Mouse (Mus musculus) adrenal gland (tissue): ENCODE measurements at regions not wholly inside any gene's neighbourhood (a gene's known extent, or its start where the extent isn't known, plus 50 kb on each side); places are given as distances from the start of the nearest gene placed in this dataset.

ENCODE experiments used
- intact Hi-C: fragments of 180-260 bp; cut with DNase I; formaldehyde crosslinking; loops from one replicate; pipeline ENCODE4 v1.15.1; 2025

DNA sequence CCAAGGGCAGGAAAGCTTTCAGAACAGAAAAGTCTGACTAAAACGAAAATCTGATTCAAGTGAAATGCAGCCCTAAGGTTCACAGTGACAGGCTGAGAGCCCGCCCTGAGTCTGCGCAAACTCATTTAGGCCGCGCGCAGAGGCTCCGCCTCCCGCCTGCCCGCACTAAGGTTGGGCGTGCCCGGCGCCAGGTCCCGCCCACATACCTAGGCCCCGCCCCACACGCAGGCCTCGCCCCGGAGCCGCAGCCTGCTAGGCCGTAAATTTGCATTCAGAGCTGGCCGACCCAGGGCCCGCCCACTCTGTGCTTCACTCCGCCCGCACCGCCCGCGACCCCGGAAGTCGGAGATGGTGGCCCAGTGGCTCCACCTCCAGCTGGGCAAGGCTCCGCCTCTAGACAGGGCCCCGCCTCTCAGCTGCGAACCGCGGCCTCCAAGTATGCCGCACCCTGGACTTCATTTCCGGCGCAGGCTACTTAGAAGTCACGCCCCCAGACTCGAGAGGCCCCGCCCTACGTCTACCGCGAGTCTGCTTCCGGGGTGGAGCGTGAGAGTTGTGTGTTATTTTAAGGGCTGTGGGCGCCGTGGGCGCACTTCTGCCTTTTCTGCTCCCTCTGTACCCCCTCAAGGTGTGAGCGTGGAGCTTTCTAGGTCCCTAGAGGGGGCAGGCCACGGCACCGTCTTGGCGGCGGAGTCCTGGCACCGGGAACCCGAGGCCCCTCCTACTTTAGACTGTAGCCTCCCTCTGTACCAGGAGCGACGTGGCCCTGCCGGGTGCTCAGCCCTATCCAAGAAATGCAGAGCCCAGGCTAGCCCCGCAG is 52.3 kb upstream of the Wnt7b start:
- intact Hi-C loops: no loop called here

DNA sequence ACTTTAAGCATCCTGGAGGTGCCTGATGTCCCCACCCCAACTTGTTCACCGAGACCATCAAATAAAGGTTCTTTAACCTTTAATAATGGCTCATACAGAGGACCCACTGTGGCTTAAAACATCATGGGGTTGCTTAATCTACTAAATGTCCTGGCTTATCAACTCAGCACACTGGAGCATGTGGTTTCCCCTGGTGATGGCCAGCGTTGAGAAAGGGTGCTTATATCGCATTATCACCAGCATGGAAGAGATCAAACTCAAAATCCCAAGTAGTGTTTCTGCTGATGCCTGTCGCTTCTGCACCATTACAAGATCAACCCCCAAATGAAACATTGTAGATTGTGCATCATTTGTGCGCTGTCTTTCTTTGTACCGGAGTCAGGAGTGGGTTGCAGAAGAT is 53.2 kb upstream of the Wnt7b start:
- intact Hi-C loops: no loop called here

GRCm38 (mm10) chr15:85639566-85639965 is 57.3 kb upstream of the Wnt7b start:
- intact Hi-C loops: no loop called here

DNA sequence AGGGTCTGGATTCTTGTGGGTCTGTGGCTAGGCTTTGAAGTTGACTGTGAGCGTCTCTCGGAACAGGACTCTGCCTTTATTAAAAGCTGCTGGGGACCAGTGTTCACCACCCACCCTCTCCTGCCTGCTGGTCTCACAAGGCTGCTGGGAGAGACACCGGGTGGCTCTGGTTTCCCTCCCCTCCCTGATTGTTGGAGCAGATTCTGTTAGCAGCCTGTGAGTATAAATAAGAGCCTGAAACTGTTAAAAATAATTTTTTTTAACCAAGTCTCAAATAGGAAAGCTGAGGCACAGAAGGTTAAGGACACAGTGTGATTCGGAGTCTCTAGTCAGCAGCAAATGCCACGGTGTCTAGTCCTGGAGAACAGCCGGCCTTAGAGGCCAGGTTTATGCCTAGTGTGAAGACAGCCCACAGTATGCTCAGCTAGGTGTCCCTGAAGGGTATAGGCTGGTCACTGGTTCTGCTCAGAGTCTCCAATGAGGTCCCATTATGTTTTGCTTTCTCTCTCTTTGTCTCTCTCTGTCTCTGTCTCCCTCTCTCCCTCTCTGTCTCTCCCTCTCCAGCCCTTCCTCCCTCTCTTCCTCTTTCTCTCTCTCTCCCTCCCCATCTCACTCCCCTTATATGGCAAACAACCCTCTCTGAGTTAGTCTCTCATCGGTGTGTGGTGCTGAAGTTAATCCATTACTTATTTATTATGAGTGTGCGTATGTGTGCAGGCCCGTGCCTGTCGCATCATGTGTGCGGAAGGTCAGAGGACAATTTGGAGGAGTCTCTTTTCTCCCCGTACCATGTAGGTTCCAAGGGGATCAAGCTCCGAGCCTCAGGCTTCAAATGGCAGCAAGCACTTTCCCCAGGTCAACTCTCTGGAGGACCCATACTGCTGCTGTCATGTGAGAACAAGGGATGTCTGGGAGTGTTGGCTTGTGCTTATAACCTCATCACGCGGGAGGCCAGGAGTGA is 59.1 kb upstream of the Wnt7b start:
- intact Hi-C loops: no loop called here

GRCm38 (mm10) chr15:85645396-85645795 is 63.1 kb upstream of the Wnt7b start:
- intact Hi-C loops: no loop called here

DNA sequence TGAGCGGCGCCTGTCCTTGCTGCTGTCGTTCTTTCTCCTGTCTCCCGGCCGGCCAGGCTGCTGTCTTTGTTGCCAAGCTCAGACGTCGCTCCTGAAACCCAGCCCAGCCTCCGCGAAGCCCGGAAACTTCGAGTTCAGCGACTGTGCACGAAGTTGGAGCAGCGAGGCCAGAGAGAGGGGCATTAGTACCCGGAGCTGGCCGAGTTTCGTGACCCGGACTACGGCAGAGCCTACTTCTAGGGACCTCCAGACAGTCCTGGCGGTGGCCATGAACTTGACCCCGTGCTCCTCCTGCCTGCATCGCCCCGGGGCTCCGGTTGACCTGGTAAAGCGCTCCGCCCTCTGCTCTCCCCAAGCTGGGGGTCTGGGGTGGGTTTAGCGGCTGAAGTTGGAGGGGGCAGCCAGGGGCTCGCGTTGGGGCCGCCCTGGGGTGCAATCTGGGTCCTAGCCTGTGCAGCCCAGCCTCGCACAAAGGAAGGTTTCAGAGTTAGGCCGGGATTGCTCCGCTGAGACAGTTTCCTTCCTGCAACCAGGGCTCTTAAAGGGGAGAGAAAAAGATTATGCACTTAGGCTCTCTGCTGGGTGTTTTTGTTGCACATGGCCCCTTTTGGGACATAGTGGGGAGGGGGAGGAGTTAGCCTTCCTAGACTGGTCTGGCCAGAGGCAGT is 63.8 kb upstream of the Wnt7b start:
- intact Hi-C loops: no loop called here

DNA sequence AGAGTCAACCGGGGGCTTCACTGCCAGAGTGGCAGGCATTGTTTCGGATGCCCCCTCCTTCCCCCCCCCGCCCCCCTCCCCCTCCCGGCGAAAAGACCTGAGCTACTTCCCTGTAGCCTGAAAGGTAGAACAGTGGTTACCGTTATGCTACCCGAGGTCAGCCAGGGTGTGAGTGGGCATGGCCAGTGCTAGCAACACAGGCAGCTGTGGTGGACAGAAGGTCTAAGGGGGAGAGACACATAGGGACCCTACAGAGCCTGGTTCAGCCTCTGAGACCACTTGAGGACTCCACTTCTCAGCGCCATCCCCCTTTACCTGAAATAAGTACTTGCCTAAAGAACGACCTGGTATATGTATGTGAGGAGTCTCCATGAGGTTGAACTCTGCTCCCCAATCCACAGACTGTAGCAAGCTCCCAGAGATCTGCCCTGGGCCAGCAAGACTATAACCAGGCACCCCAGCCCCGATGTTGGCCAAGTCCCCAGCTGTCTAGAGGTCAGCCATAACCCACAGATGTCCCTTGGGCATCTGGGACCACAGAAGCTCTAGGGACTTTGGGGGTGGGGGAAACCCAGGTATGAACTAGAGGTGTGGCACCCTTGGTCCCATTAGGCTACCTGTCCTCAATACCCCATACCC is 64.5 kb upstream of the Wnt7b start:
- intact Hi-C loops: no loop called here

DNA sequence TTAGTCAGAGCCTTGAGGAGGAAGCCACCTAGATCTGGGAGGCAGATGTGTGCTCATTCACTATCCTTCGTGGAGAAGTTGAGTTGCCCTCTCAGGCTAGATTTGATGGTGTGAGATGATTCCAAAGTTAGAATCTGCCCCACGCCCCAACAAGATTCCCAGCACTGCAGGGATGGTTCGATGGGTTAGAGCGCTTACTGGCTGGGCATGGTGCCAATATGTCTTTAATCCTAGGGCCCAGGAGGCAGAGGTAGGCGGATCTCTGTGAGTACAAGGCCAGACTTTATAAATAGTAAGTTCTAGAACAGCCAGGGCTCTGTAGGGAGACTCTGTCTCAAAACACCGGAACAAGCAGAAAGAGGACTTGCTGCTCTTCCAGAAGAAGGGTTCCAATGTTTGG is 65.3 kb upstream of the Wnt7b start:
- intact Hi-C loops: no loop called here

DNA sequence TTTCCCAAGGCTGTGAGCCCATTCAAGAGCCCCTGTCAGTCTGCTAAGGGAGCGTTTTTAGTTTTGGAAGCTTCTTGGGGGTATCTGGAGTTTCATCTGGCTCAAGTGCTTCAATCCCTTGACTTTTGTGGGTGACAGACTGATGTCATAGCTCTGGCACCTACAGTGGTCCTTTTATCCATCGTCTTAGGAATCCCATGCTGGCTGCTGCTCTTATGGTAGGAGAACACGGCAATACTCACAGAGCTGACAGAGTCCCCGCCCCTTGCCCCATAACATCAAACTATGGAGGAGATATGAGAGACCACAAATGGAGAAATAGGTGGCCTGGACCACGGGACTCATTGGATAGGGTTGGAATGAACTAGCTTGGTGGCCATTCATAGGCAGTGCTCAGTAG is 68.0 kb upstream of the Wnt7b start:
- intact Hi-C loops: loop anchor here (10.0 kb wide), 1 partner anchor 55 kb away; no protein-coding TSS in a partner anchor

DNA sequence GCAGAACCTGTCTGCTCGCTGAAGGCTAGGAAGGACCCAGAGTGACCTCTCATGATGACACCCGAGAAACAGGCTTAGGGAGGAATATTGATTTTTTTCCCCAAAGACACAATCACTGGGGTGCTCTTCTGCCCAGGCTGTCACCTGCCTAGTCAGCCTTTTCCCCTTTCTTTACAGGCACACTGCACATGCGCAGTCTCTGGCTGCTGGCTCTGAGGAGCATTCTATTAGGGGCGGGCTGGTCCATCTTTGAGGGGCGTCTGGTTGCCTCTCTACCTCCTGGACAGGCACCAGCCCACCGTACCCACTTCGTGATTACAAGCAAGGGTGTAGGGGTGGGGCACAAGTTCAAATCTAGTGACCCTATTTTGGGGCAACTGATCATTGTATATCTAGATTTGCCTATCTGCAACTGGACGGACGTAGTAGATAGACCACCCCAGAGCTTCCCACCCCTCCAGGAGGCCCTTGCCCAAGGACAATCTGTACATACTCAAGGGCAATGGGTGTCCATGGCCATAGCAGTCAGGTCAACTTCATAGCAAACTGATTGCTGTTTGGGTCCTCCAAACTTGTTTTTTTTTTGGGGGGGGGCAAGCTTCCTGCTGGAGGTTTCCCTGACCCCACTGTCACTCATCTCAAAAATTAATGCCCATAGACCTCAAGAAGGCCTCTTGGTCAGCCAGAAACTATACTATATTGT is 69.6 kb upstream of the Wnt7b start:
- intact Hi-C loops: loop anchor here (10.0 kb wide), 1 partner anchor 53 kb away; no protein-coding TSS in a partner anchor

DNA sequence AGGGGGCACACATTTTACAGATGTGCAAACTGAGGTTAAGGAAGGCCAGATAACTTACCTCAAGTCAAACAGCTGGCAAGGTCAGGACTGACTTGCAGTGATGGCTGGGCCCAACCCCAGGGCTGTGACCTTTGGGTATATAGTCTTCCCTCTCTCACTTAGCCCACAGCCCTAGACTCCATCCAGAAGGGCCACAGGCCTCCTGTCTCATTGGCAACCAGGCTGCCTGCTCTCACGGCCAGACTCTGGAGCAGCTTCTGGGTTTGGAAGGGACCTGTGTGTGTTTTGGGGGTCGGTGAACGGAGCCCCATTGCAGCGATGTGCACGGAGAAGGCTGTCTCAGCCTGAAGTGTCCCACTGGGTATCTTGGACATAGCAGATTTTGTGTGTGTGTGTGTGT is 70.2 kb upstream of the Wnt7b start:
- intact Hi-C loops: loop anchor here (10.0 kb wide), 1 partner anchor 52 kb away; no protein-coding TSS in a partner anchor

DNA sequence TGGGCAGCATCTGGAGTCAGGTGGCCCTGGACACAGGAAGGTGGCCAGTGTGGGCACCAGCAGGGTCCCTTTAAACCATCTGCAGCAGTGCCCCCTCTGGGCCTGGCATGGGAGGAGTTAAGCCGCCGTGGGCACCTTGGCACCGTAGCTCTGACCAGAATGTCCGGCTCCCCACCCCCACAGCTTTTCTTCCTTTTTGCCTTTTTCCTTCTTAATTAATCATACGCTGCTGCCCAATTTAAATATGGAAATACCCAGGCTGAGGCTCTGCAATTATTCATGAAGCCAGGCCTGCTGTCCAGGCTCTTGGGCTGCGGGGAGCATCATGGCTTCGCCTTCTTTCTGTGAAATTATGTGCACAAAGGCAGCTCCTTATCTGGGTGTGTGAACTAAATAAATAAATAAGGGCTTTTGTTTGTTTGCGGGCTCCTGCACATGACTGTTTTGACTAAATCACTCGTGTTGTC is 70.6 kb upstream of the Wnt7b start:
- intact Hi-C loops: loop anchor here (10.0 kb wide), 1 partner anchor 52 kb away; no protein-coding TSS in a partner anchor

DNA sequence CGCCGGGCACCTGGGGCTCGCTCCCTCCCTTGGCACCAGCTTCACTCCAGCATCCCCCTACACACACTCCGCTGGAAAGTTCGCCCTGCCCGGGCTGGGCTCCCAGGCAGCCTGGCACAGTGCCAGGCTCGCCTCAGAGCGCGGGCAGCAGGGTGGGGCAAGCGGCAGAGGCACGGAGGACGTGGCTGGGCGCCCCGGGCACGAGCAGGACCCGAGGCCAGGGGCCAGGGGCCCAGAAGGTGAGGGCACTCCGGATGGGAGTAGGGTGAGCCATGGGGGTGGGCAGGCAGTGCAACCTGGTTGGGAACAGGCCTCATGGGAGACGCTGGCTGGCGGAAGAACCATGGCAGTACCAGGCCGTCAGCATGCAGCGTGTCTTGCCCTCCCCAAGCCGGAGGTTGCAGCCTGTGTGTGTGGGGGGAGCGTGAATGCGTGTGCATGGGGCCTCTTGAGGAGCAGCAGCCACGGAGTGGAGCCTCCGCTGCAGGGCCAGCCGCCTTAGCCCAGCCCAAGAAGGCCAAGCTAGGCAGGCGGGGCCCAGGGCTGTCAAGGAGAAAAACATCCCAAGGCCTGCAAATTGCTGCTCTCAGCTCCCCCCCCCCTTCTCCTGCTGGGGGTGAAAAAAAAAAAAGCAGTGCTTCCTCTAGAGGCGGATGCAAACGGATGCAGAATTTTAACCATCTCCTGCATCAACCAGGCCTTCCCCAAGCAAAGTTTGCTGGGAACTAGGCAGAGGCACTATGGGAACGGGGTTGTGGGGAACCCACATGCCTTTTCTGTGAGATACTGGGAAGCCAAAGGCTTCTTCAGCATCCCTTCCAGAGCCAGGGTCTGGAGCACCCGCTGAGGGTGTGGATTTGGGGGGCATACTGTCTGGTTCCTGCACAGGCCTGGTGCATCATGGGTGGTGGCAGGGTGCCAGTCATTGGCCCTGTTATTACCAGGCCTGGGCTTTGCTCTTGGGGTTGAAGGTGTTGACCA is 71.4 kb upstream of the Wnt7b start:
- intact Hi-C loops: loop anchor here (10.0 kb wide), 1 partner anchor 51 kb away; no protein-coding TSS in a partner anchor

- intact Hi-C loops: loop anchor here (10.0 kb wide), 1 partner anchor 50 kb away; no protein-coding TSS in a partner anchor
These were observed 72.5 kb upstream of the Wnt7b start for GRCm38 (mm10) chr15:85654791-85655190.

DNA sequence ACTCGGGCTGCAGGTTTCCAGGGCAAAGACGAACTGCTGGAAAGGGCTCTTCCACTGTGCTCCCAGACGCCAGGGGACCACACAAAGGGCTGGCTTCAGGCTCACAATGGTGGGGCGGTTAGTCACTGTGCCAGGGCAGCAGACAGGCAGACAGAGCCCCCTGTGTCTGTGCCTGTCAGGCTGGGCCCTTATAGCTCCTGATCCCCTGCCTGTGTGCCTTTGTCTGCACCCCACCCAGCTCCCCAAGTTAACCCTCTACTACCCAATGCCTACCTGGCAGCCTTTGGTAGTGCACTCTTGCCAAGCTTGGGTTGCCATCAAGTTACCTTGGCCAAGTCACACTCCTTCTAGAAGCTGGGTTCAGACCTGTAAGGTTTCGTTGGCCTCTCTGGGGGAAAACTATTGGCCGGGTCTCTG is 73.5 kb upstream of the Wnt7b start:
- intact Hi-C loops: loop anchor here (10.0 kb wide), 1 partner anchor 49 kb away; no protein-coding TSS in a partner anchor

DNA sequence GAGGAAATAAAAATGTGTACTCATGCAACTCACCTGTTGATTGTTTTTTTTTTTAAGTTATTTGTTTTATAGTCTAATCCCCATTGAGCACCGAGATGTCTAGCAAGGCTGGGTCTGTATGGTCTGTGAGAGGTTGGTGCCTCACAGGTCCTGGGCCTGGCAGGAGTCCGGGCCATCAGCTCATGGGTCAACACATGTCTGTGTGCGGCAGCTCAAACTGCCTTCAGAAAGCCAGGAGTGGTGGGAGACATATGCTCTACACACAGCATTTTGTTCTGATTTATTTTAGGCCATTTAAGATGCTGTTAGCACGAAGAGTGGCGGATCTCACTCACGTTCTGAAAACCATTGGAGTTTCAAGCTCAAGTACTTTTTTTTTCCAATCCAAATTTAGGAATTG is 74.6 kb upstream of the Wnt7b start:
- intact Hi-C loops: loop anchor here (10.0 kb wide), 1 partner anchor 48 kb away; no protein-coding TSS in a partner anchor

DNA sequence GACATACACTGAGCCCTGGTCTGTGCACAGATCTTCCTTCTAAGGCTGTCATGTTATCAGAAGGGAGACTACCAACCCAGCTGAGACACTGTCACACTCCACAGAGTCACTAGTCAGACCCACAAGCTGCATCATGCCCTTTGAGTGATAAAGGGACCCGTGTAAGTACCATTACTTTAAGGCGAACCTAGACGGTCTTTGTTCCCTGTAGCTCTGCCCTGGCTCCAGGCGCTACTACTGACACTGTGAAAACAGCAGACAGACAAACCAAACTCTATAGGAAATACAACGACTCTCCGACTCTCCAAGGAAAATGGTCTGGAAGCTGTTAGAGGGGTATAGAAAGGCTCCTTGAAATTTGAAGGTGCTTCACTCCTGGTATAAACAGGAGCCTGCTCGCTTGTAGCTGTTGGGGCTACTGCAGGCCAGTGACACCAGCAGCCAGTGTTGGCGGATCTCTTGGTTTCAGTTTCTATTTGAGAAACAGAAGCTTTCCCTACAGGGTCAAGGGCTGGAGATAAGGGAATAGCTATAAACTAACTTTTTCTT is 75.2 kb upstream of the Wnt7b start:
- intact Hi-C loops: loop anchor here (10.0 kb wide), 1 partner anchor 47 kb away; no protein-coding TSS in a partner anchor
